Mouse (Mus musculus) spleen, adult 2 months (tissue): ENCODE results near the gene Leng8.

Experiments used
- CTCF ChIP-seq: fragments of 200-500 bp; IDR thresholded peaks from 2 replicates; pipeline ENCODE4 v1.5.1; 2011; ENCODE audit warnings: mild to moderate bottlenecking, inconsistent platforms; ENCODE audit not compliant: insufficient read depth, insufficient read length, insufficient replicate concordance; ENCODE audit errors: extremely low read depth
- POLR2A ChIP-seq: fragments of 200-500 bp; IDR thresholded peaks from 2 replicates; pipeline ENCODE4 v1.6.1; 2011; ENCODE audit warnings: low read depth, low read length, inconsistent platforms

- no peak for TF ChIP-seq POLR2A
- TF ChIP-seq CTCF = no peak
Measured at GRCm38 (mm10) chr7:4098301-4098700, 38.5 kb upstream of the Leng8 start.
